Mouse (Mus musculus) liver, postnatal 0 days (tissue): ENCODE data around the gene Sik2.

Experiments used
- CTCF ChIP-seq: sonication (generic); IDR thresholded peaks from 2 replicates; pipeline ENCODE4 v1.5.1; 2016; ENCODE audit warnings: antibody characterized with exemption, low read depth
- EP300 ChIP-seq: IDR thresholded peaks from 2 replicates; pipeline ENCODE4 v1.6.1; 2016; ENCODE audit warnings: antibody characterized with exemption, low read depth, mild to moderate bottlenecking

DNA sequence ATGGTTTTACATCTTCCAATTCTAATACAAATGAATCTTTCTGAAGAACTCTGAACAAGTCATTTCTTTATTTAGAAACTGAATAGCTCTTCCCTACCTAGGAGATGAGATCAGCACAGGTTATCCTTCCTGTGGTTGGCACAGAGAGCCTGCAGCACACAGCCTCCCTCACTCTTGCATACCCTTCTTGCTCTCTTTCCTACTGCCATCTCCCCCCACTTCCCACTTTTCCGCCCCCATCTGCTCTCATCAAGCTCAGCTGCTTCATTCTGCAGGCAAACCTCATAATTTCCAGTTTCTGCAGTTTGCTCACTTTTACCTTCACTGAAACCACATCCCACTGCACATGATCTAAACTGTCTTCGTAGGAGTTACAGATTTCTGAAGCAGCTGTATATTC, 42.6 kb downstream of the Sik2 start:
- TF ChIP-seq CTCF: no peak
- TF ChIP-seq EP300: no peak
